Mouse (Mus musculus): ENCODE data around the gene Prkca. TPM values are rescaled to one million over a fixed set of nuclear protein-coding genes. Genes with fewer than 3 reads are reported as not detected.

Prkca gene
- polyA plus RNA-seq, 1 experiment from 2014 or later, result 6.5 TPM

- Histone ChIP-seq H3K4me1 (ENCODE audit: control insufficient read depth, insufficient read depth, low read length) (no peaks in the 10 kb centered on the region), H3K27me3 (ENCODE audit: control insufficient read depth, insufficient read depth, low read depth, low read length) (no peaks in the 10 kb centered on the region), H3K4me3 (ENCODE audit: low read depth, low read length) (no peak overlapping the region), H3K4me2 (ENCODE audit: low read length) (no peak overlapping the region), H3K9me3 (replicated peaks; ENCODE audit: control insufficient read depth, low read length, poor library complexity, severe bottlenecking) (no peaks in the 10 kb centered on the region), H3K27ac (ENCODE audit: low read length) (no peak overlapping the region), H3K9ac (ENCODE audit: low read depth, low read length) (no peak overlapping the region), H3K36me3 (ENCODE audit: control insufficient read depth, insufficient read depth, low read length) (no peaks in the 10 kb centered on the region)
- ATAC-seq, result no peak
- WGBS, result 77% methylated on average over 7 of the region's 7 CpGs
Observed at GRCm38 (mm10) chr11:107931721-107932120, 412.0 kb downstream of the Prkca start.

DNA sequence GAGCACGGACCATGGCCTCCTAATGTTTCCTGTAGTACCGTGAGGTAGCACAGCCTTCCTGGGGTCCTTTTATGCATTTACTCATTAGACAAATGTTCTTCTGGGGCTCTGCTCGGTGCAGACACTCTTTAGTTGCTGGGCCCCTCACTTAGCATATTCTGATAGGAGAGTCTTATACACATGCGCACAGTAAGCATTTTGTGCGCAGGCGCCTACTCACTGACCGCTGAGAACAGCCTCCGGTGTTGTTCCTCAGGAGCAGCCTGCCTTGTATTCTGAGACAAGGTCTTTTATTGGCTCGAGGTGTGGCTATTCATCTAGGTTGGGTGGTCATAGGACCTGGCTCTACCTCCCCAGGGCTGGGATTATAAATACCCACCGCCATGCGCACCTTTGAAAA lies 412.4 kb downstream of the Prkca start:
- no peaks in the 10 kb centered on the region for H3K27me3 ChIP-seq (ENCODE audit: control insufficient read depth, insufficient read depth, low read depth, low read length)
- no peak overlapping the region for H3K9ac ChIP-seq (ENCODE audit: low read depth, low read length)
- no peak overlapping the region for H3K4me2 ChIP-seq (ENCODE audit: low read length)
- no peaks in the 10 kb centered on the region for H3K4me1 ChIP-seq (ENCODE audit: control insufficient read depth, insufficient read depth, low read length)
- H3K27ac ChIP-seq (ENCODE audit: low read length), result no peak overlapping the region
- WGBS, result 93% methylated on average over 11 of the region's 11 CpGs
- ATAC-seq, result no peak
- no peaks in the 10 kb centered on the region for H3K36me3 ChIP-seq (ENCODE audit: control insufficient read depth, insufficient read depth, low read length)
- H3K4me3 ChIP-seq (ENCODE audit: low read depth, low read length), result no peak overlapping the region
- H3K9me3 ChIP-seq (replicated peaks; ENCODE audit: control insufficient read depth, low read length, poor library complexity, severe bottlenecking), result no peaks in the 10 kb centered on the region

DNA sequence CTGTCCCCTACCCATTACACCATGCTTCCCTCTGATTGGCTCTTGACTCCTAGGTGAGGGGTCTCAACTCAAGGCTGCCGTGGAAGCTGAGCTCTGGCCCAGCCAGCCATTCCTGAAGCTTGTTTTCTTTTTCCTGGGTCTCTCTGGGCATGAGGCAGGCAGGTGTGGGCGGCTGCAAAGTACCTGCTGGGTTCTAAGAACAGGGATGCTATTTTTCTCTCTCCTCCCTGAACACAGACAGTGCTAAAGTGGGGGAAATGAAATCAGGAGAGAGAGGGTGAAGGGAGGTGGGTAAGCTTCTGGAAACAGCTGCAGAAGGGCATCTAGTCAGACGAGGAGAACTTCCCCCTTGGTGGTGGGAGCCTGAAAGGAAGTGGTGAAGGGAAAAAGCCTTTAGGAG lies 414.0 kb downstream of the Prkca start:
- Histone ChIP-seq H3K4me3 (ENCODE audit: low read depth, low read length) (no peak overlapping the region), H3K36me3 (ENCODE audit: control insufficient read depth, insufficient read depth, low read length) (no peaks in the 10 kb centered on the region), H3K27me3 (ENCODE audit: control insufficient read depth, insufficient read depth, low read depth, low read length) (no peaks in the 10 kb centered on the region), H3K9ac (ENCODE audit: low read depth, low read length) (no peak overlapping the region), H3K4me2 (ENCODE audit: low read length) (no peak overlapping the region), H3K9me3 (replicated peaks; ENCODE audit: control insufficient read depth, low read length, poor library complexity, severe bottlenecking) (no peaks in the 10 kb centered on the region), H3K27ac (ENCODE audit: low read length) (no peak overlapping the region), H3K4me1 (ENCODE audit: control insufficient read depth, insufficient read depth, low read length) (no peaks in the 10 kb centered on the region)
- WGBS, result 55% methylated on average over 3 of the region's 3 CpGs
- no peak for ATAC-seq

GRCm38 (mm10) chr11:107919852-107920508 lies 423.7 kb downstream of the Prkca start:
- Histone ChIP-seq H3K9me3 (replicated peaks; ENCODE audit: control insufficient read depth, low read length, poor library complexity, severe bottlenecking) (no peaks in the 10 kb centered on the region), H3K27me3 (ENCODE audit: control insufficient read depth, insufficient read depth, low read depth, low read length) (no peaks in the 10 kb centered on the region; the same call in 1 of the 2 replicates), H3K4me3 (ENCODE audit: low read depth, low read length) (no peak overlapping the region), H3K4me1 (ENCODE audit: control insufficient read depth, insufficient read depth, low read length) (peaks cover 9% of the 10 kb centered on the region), H3K4me2 (ENCODE audit: low read length) (no peak overlapping the region), H3K36me3 (ENCODE audit: control insufficient read depth, insufficient read depth, low read length) (no peaks in the 10 kb centered on the region), H3K27ac (ENCODE audit: low read length) (no peak overlapping the region), H3K9ac (ENCODE audit: low read depth, low read length) (no peak overlapping the region)
- 33% methylated on average over 16 of the region's 16 CpGs for WGBS
- ATAC-seq, result no peak

- 15% methylated on average over 9 of the region's 9 CpGs for WGBS
- Histone ChIP-seq H3K27ac (ENCODE audit: low read length) (peak overlapping the region; percentile 69), H3K36me3 (ENCODE audit: control insufficient read depth, insufficient read depth, low read length) (no peaks in the 10 kb centered on the region), H3K4me3 (ENCODE audit: low read depth, low read length) (no peak overlapping the region), H3K4me2 (ENCODE audit: low read length) (0 out of 2 replicates have a peak overlapping the region, but pooled peaks have one; percentile 7), H3K9ac (ENCODE audit: low read depth, low read length) (no peak overlapping the region), H3K4me1 (ENCODE audit: control insufficient read depth, insufficient read depth, low read length) (peaks cover 11% of the 10 kb centered on the region), H3K27me3 (ENCODE audit: control insufficient read depth, insufficient read depth, low read depth, low read length) (no peaks in the 10 kb centered on the region; the same call in 1 of the 2 replicates), H3K9me3 (replicated peaks; ENCODE audit: control insufficient read depth, low read length, poor library complexity, severe bottlenecking) (no peaks in the 10 kb centered on the region)
- ATAC-seq, result peak; percentile 78
Observed at GRCm38 (mm10) chr11:107917721-107918235, 425.9 kb downstream of the Prkca start.

DNA sequence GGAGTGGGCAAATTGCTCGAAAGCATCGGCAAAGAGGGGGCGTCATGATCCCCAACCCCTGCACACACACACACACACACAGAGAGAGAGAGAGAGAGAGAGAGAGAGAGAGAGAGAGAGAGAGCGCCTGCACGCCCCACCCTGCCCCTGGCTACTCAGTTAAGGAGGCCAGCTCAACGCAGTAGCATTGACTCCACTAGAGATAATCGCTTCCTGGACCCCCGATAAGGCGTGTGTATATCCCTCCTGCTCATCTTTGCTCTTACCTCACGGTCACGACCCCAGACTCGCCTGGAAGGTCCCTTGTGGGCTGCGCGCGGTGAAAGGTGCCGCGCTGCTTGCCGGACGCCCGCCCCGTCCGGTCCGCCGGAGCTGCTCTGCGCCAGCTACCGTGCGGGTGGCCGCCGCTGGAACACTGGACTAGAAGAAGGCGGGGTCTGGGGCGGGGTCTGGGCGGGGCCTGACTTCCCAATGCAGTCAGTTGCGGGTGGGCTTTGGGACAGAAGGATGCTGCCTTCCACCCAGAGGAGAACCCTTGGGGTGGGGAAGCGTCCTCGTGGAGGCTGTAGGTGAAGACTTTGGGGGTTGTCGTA lies 429.0 kb downstream of the Prkca start, which contains the start of gene Cacng5:
Gene Cacng5 (minus strand): TSS at position 422 of the 593 bp plus-strand sequence.
- no peaks in the 10 kb centered on the region for H3K36me3 ChIP-seq (ENCODE audit: control insufficient read depth, insufficient read depth, low read length)
- peak; percentile 52; the same call in 1 of the 2 replicates for ATAC-seq
- peaks cover 13% of the 10 kb centered on the region for H3K4me1 ChIP-seq (ENCODE audit: control insufficient read depth, insufficient read depth, low read length)
- peaks cover 4% of the 10 kb centered on the region; the same call in 1 of the 2 replicates for H3K9me3 ChIP-seq (replicated peaks; ENCODE audit: control insufficient read depth, low read length, poor library complexity, severe bottlenecking)
- 3% methylated on average over 29 of the region's 36 CpGs for WGBS
- H3K4me2 ChIP-seq (ENCODE audit: low read length), result peak within 1 kb of the TSS; percentile 66
- H3K27ac ChIP-seq (ENCODE audit: low read length), result no peak within 1 kb of the TSS
- peak within 1 kb of the TSS; percentile 48 for H3K4me3 ChIP-seq (ENCODE audit: low read depth, low read length)
- peak within 1 kb of the TSS; percentile 62 for H3K9ac ChIP-seq (ENCODE audit: low read depth, low read length)
- H3K27me3 ChIP-seq (ENCODE audit: control insufficient read depth, insufficient read depth, low read depth, low read length), result no peaks in the 10 kb centered on the region; the same call in 1 of the 2 replicates

DNA sequence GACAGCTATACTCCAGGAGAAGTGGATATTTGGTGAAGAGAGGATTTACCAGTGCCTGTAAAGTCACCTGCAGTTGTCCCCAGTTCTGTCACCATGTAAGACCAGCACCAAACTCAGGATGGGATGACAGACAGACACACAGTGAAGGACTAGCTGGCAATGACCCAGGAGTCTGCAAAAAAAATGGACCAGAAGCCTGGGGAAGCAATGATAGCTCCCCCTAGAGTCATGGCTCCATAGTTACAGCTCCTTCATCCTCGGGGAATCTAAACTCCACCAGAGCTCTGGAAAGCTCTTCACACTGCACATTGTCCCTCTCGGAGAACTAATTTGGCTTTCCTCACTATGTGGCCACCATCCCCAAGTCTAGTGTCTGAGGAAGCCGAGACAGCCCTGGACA lies 430.4 kb downstream of the Prkca start:
- H3K4me2 ChIP-seq (ENCODE audit: low read length), result peak overlapping the region; percentile 66; the same call in 1 of the 2 replicates
- 56% methylated on average over 3 of the region's 3 CpGs for WGBS

DNA sequence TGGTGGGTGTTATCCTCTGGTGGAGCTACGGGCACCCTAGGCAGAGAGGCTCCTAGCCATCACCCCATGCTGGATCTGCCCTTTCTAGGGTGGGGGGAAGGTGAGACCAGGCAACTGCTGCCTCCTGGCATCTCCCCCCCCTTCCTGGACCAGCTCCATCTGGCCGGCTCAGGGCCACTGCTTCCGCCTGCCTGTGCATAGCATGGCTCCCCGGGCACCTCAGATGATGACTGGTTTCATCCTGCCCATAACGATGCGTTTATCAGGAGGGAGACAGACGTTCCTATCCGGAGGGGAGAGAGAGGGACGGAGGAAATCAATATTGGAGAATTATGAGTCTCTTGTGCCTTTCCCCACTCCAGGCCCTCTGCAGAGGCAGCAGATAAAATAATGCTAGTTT lies 438.4 kb downstream of the Prkca start:
- Histone ChIP-seq H3K9me3 (replicated peaks; ENCODE audit: control insufficient read depth, low read length, poor library complexity, severe bottlenecking) (peaks cover 8% of the 10 kb centered on the region; the same call in 1 of the 2 replicates), H3K36me3 (ENCODE audit: control insufficient read depth, insufficient read depth, low read length) (no peaks in the 10 kb centered on the region), H3K9ac (ENCODE audit: low read depth, low read length) (no peak overlapping the region), H3K27ac (ENCODE audit: low read length) (no peak overlapping the region), H3K4me1 (ENCODE audit: control insufficient read depth, insufficient read depth, low read length) (peaks cover 9% of the 10 kb centered on the region; the same call in 1 of the 2 replicates), H3K4me3 (ENCODE audit: low read depth, low read length) (no peak overlapping the region), H3K27me3 (ENCODE audit: control insufficient read depth, insufficient read depth, low read depth, low read length) (no peaks in the 10 kb centered on the region), H3K4me2 (ENCODE audit: low read length) (no peak overlapping the region)
- 53% methylated on average over 9 of the region's 9 CpGs for WGBS
- no peak for ATAC-seq

More for the DNA sequence above, 430.4 kb downstream of the Prkca start:
- Histone ChIP-seq H3K27me3 (ENCODE audit: control insufficient read depth, insufficient read depth, low read depth, low read length) (no peaks in the 10 kb centered on the region; the same call in 1 of the 2 replicates), H3K9ac (ENCODE audit: low read depth, low read length) (no peak overlapping the region), H3K4me1 (ENCODE audit: control insufficient read depth, insufficient read depth, low read length) (peaks cover 11% of the 10 kb centered on the region), H3K36me3 (ENCODE audit: control insufficient read depth, insufficient read depth, low read length) (no peaks in the 10 kb centered on the region), H3K27ac (ENCODE audit: low read length) (no peak overlapping the region), H3K4me3 (ENCODE audit: low read depth, low read length) (no peak overlapping the region), H3K9me3 (replicated peaks; ENCODE audit: control insufficient read depth, low read length, poor library complexity, severe bottlenecking) (peaks cover 8% of the 10 kb centered on the region; the same call in 1 of the 2 replicates)
- no peak for ATAC-seq

All from midbrain, embryonic 16.5 days (tissue).